Mouse (Mus musculus): ENCODE results near the gene D630045J12Rik. TPM values are rescaled to one million over a fixed set of nuclear protein-coding genes. Genes with fewer than 3 reads are reported as not detected.

Gene D630045J12Rik
- polyA plus RNA-seq, 1 experiment = 0.20 TPM

GRCm38 (mm10) chr6:38092539-38092938, 161.3 kb downstream of the D630045J12Rik start:
- Histone ChIP-seq H3K4me1 (ENCODE audit: control insufficient read depth, insufficient read depth, low read length) (no peaks in the 10 kb centered on the region), H3K27ac (ENCODE audit: insufficient read depth, low read depth, low read length) (no peak overlapping the region), H3K4me3 (ENCODE audit: insufficient read depth, low read length) (no peak overlapping the region)
- TF ChIP-seq CTCF (IDR thresholded peaks at IDR 0.05; ENCODE audit: low read depth, low read length) (no peak), POLR2A (IDR thresholded peaks at IDR 0.05; ENCODE audit: borderline replicate concordance, low read depth, low read length) (no peak)

GRCm38 (mm10) chr6:38087242-38088026, 166.4 kb downstream of the D630045J12Rik start:
- TF ChIP-seq CTCF (IDR thresholded peaks at IDR 0.05; ENCODE audit: low read depth, low read length) = no peak
- no peak for TF ChIP-seq POLR2A (IDR thresholded peaks at IDR 0.05; ENCODE audit: borderline replicate concordance, low read depth, low read length)
- Histone ChIP-seq H3K4me1 (ENCODE audit: control insufficient read depth, insufficient read depth, low read length) (no peaks in the 10 kb centered on the region), H3K27ac (ENCODE audit: insufficient read depth, low read depth, low read length) (no peak overlapping the region), H3K4me3 (ENCODE audit: insufficient read depth, low read length) (no peak overlapping the region)

GRCm38 (mm10) chr6:38083204-38083603, 170.6 kb downstream of the D630045J12Rik start:
- Histone ChIP-seq H3K4me3 (ENCODE audit: insufficient read depth, low read length) (no peak overlapping the region), H3K27ac (ENCODE audit: insufficient read depth, low read depth, low read length) (no peak overlapping the region), H3K4me1 (ENCODE audit: control insufficient read depth, insufficient read depth, low read length) (no peaks in the 10 kb centered on the region)
- TF ChIP-seq CTCF (IDR thresholded peaks at IDR 0.05; ENCODE audit: low read depth, low read length) (no peak), POLR2A (IDR thresholded peaks at IDR 0.05; ENCODE audit: borderline replicate concordance, low read depth, low read length) (no peak)

GRCm38 (mm10) chr6:38081727-38082341, 172.0 kb downstream of the D630045J12Rik start:
- TF ChIP-seq POLR2A (IDR thresholded peaks at IDR 0.05; ENCODE audit: borderline replicate concordance, low read depth, low read length) = no peak
- TF ChIP-seq CTCF (IDR thresholded peaks at IDR 0.05; ENCODE audit: low read depth, low read length) = no peak
- no peak overlapping the region for H3K4me3 ChIP-seq (ENCODE audit: insufficient read depth, low read length)
- no peaks in the 10 kb centered on the region for H3K4me1 ChIP-seq (ENCODE audit: control insufficient read depth, insufficient read depth, low read length)
- no peak overlapping the region for H3K27ac ChIP-seq (ENCODE audit: insufficient read depth, low read depth, low read length)

GRCm38 (mm10) chr6:38080364-38080763, 173.4 kb downstream of the D630045J12Rik start:
- H3K27ac ChIP-seq (ENCODE audit: insufficient read depth, low read depth, low read length) = no peak overlapping the region
- H3K4me1 ChIP-seq (ENCODE audit: control insufficient read depth, insufficient read depth, low read length) = no peaks in the 10 kb centered on the region
- H3K4me3 ChIP-seq (ENCODE audit: insufficient read depth, low read length) = no peak overlapping the region
- TF ChIP-seq CTCF (IDR thresholded peaks at IDR 0.05; ENCODE audit: low read depth, low read length) (no peak), POLR2A (IDR thresholded peaks at IDR 0.05; ENCODE audit: borderline replicate concordance, low read depth, low read length) (no peak)

- Histone ChIP-seq H3K27ac (ENCODE audit: insufficient read depth, low read depth, low read length) (no peak overlapping the region), H3K4me1 (ENCODE audit: control insufficient read depth, insufficient read depth, low read length) (no peaks in the 10 kb centered on the region), H3K4me3 (ENCODE audit: insufficient read depth, low read length) (no peak overlapping the region)
- no peak for TF ChIP-seq CTCF (IDR thresholded peaks at IDR 0.05; ENCODE audit: low read depth, low read length)
- TF ChIP-seq POLR2A (IDR thresholded peaks at IDR 0.05; ENCODE audit: borderline replicate concordance, low read depth, low read length) = no peak
Measured at GRCm38 (mm10) chr6:38073592-38073991, 180.2 kb downstream of the D630045J12Rik start.

Other genes with a start within 250 kb of the D630045J12Rik start
- not detected in 2 replicates for gene Svopl, start 207.0 kb downstream of the D630045J12Rik start, polyA plus RNA-seq (2012; ENCODE audit: insufficient read depth, insufficient read length, missing spikeins)
- not detected in 2 replicates for gene Tmem213, start 144.8 kb downstream of the D630045J12Rik start, polyA plus RNA-seq (2012; ENCODE audit: insufficient read depth, insufficient read length, missing spikeins)
- gene Atp6v0a4, start 129.4 kb downstream of the D630045J12Rik start, polyA plus RNA-seq (2012; ENCODE audit: insufficient read depth, insufficient read length, missing spikeins) = not detected in 2 replicates
- 0.32 and 0.39 TPM in 2 replicates for gene Zc3hav1l, start 45.2 kb upstream of the D630045J12Rik start, polyA plus RNA-seq (2012; ENCODE audit: insufficient read depth, insufficient read length, missing spikeins)
- gene Zc3hav1, start 100.6 kb upstream of the D630045J12Rik start, polyA plus RNA-seq (2012; ENCODE audit: insufficient read depth, insufficient read length, missing spikeins) = 76.7 and 83.5 TPM in 2 replicates
- gene Ttc26, start 127.5 kb upstream of the D630045J12Rik start, polyA plus RNA-seq (2012; ENCODE audit: insufficient read depth, insufficient read length, missing spikeins) = 0.32 and 1.7 TPM in 2 replicates
- 23.2 and 26.4 TPM in 2 replicates for gene Ubn2, start 179.9 kb upstream of the D630045J12Rik start, polyA plus RNA-seq (2012; ENCODE audit: insufficient read depth, insufficient read length, missing spikeins)

Data from bone marrow macrophage, adult 2 months (primary cell).